Mouse (Mus musculus): ENCODE measurements around the gene Vmn1r56.
"Not testable (repeated sequence)": the region's sequence is repeated elsewhere in the genome, so short reads cannot be mapped to it uniquely, and the experiment has no call there.

The Vmn1r56 gene

GRCm38 (mm10) chr7:5196647-5197046 is at the start of gene Vmn1r56:
Gene Vmn1r56 (minus strand): TSS chr7:5196747.
- DNase-seq (ENCODE audit: low spot score in 2 of 2), result not testable (repeated sequence)

GRCm38 (mm10) chr7:5218193-5218592 is 21.6 kb upstream of the Vmn1r56 start, which contains the start of gene Vmn1r57:
Gene Vmn1r57 (plus strand): TSS chr7:5218493.
- DNase-seq (ENCODE audit: low spot score in 2 of 2), result not testable (repeated sequence)

DNA sequence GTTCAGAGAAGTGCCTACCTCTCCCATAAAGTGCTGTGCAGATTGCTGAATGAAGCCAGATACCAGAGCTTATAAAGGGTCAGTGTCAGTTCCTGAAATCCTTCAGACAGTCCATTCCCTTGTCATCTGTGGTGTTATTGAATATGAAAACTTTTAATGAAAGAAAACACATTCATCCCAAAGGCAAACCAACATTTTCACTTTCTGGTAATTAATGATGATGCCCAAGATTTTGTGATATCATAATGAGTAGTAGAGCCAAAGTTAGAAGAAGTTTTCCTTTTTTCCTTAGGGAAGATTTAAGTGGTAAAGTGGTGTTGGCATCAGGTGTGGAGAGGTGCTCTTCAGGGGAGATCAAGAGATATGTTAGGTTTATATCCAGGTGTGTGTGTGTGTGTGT is 47.0 kb downstream of the Vmn1r56 start, which contains the start of gene Vmn1r55:
TSS of gene Vmn1r55 (minus strand) at position 101 of the 400 bp plus-strand sequence.
- not testable (repeated sequence) for DNase-seq (ENCODE audit: low spot score in 2 of 2)

Measured in frontal cortex, postnatal 14 days (tissue).